Mouse (Mus musculus) megakaryocyte, embryonic 14.5 days (primary cell): Measurements from ENCODE around the gene Akap5.

ENCODE experiments used
- FLI1 ChIP-seq: IDR thresholded peaks from 2 replicates; pipeline ENCODE4 v1.6.1; 2012; ENCODE audit warnings: low read length, inconsistent platforms, mixed read lengths
- GATA1 ChIP-seq: IDR thresholded peaks from 3 replicates; pipeline ENCODE4 v1.6.1; 2012; ENCODE audit warnings: mixed read lengths, low read length, inconsistent platforms, borderline replicate concordance

DNA sequence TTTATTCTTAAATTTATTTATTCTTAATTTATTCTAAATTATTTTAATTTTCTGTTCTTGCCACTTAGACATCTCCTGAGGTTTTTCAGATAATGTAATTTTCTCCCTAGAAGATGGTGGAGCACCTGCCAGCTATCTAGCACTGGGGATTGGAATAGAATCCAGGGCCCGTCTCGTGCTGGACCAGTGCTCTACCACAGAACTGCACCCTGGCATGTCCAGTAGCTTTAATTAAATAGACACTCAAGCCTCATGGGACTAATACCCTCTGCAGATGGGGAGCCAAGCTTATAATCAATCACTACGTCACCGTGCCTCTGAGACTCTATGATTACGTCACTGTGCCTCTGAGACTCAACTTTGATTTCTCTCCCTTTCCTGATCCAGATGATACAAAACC lies 36.2 kb upstream of the Akap5 start:
- no peak for TF ChIP-seq GATA1
- no peak for TF ChIP-seq FLI1
